Mouse (Mus musculus): ENCODE data around the gene Gm49392. TPM values are rescaled to one million over a fixed set of nuclear protein-coding genes. Genes with fewer than 3 reads are reported as not detected.

Gene Gm49392
- polyA plus RNA-seq, 1 experiment from 2014 or later = not detected

DNA sequence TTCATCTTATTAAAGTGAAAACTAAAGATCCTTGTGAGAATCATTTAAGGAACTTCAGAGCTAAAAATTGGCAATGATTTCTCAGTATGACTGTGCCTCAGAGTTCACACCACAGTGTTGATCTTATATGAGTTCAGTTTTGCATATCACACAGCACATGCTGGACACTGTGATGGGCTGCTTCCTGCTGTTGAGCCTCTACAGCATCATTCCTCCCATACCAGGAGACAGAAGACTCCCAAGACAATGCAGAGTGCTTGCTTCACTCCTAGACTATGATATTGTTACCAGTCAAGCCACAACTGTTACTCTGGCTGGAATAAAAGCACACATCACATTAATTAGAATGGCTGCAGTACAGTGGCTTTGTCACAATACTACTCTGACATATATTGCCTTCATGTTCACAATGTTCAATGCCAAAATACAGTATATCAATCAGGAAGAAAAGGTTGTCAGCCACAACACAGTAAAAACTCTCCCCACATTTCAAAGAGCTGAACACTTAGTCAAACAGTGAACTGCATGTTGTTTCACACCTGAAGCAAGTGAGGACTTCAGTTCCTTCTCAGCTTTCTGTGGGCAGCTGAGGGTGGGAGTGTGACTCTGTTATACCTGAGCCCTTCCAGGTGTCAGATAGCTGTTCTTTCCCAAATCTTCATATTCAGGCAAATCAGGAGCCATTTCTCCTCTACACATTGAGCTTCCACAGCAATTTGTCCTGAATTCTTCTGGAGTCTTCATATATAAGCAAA, 1.1 kb downstream of the Gm49392 start:
- Histone ChIP-seq H3K4me2 (replicated peaks; ENCODE audit: low read depth) (no peak overlapping the region), H3K4me1 (replicated peaks; ENCODE audit: control insufficient read depth, insufficient read depth, low read length) (no peaks in the 10 kb centered on the region), H3K27me3 (replicated peaks; ENCODE audit: control insufficient read depth, insufficient read depth, low read length) (no peaks in the 10 kb centered on the region), H3K9ac (ENCODE audit: low read depth, low read length) (no peak overlapping the region), H3K4me3 (ENCODE audit: low read depth, low read length) (no peak overlapping the region), H3K27ac (ENCODE audit: low read depth, low read length) (no peak overlapping the region), H3K36me3 (ENCODE audit: control insufficient read depth, insufficient read depth) (no peaks in the 10 kb centered on the region), H3K9me3 (ENCODE audit: control insufficient read depth) (no peaks in the 10 kb centered on the region)
- no peak for TF ChIP-seq CTCF (IDR thresholded peaks at IDR 0.05; ENCODE audit: low read depth)
- ATAC-seq = no peak

GRCm38 (mm10) chr13:60892301-60892700, 4.4 kb downstream of the Gm49392 start:
- no peaks in the 10 kb centered on the region for H3K9me3 ChIP-seq (ENCODE audit: control insufficient read depth)
- no peaks in the 10 kb centered on the region for H3K4me1 ChIP-seq (replicated peaks; ENCODE audit: control insufficient read depth, insufficient read depth, low read length)
- no peaks in the 10 kb centered on the region for H3K27me3 ChIP-seq (replicated peaks; ENCODE audit: control insufficient read depth, insufficient read depth, low read length)
- H3K36me3 ChIP-seq (ENCODE audit: control insufficient read depth, insufficient read depth) = no peaks in the 10 kb centered on the region
- H3K4me3 ChIP-seq (ENCODE audit: low read depth, low read length) = no peak overlapping the region
- no peak for ATAC-seq
- H3K27ac ChIP-seq (ENCODE audit: low read depth, low read length) = no peak overlapping the region
- H3K9ac ChIP-seq (ENCODE audit: low read depth, low read length) = no peak overlapping the region
- 92% methylated on average over 1 of the region's 1 CpGs for WGBS
- no peak for TF ChIP-seq CTCF (IDR thresholded peaks at IDR 0.05; ENCODE audit: low read depth)
- H3K4me2 ChIP-seq (replicated peaks; ENCODE audit: low read depth) = no peak overlapping the region

GRCm38 (mm10) chr13:60864281-60864680, 32.4 kb downstream of the Gm49392 start, which contains the start of gene 4930486L24Rik:
Gene 4930486L24Rik (minus strand): TSS chr13:60864475.
- H3K27me3 ChIP-seq (replicated peaks; ENCODE audit: control insufficient read depth, insufficient read depth, low read length) = no peaks in the 10 kb centered on the region
- no peak within 1 kb of the TSS for H3K9ac ChIP-seq (ENCODE audit: low read depth, low read length)
- no peak for ATAC-seq
- H3K9me3 ChIP-seq (ENCODE audit: control insufficient read depth) = no peaks in the 10 kb centered on the region
- 58% methylated on average over 1 of the region's 1 CpGs for WGBS
- no peaks in the 10 kb centered on the region for H3K4me1 ChIP-seq (replicated peaks; ENCODE audit: control insufficient read depth, insufficient read depth, low read length)
- H3K4me3 ChIP-seq (ENCODE audit: low read depth, low read length) = no peak within 1 kb of the TSS
- H3K36me3 ChIP-seq (ENCODE audit: control insufficient read depth, insufficient read depth) = no peaks in the 10 kb centered on the region
- H3K27ac ChIP-seq (ENCODE audit: low read depth, low read length) = no peak within 1 kb of the TSS
- TF ChIP-seq CTCF (IDR thresholded peaks at IDR 0.05; ENCODE audit: low read depth) = no peak
- H3K4me2 ChIP-seq (replicated peaks; ENCODE audit: low read depth) = no peak within 1 kb of the TSS

- H3K4me2 ChIP-seq (replicated peaks; ENCODE audit: low read depth) = no peak overlapping the region
- H3K9ac ChIP-seq (ENCODE audit: low read depth, low read length) = no peak overlapping the region
- ATAC-seq = no peak
- no peaks in the 10 kb centered on the region for H3K27me3 ChIP-seq (replicated peaks; ENCODE audit: control insufficient read depth, insufficient read depth, low read length)
- no peak overlapping the region for H3K4me3 ChIP-seq (ENCODE audit: low read depth, low read length)
- H3K27ac ChIP-seq (ENCODE audit: low read depth, low read length) = no peak overlapping the region
- no peaks in the 10 kb centered on the region for H3K9me3 ChIP-seq (ENCODE audit: control insufficient read depth)
- H3K36me3 ChIP-seq (ENCODE audit: control insufficient read depth, insufficient read depth) = no peaks in the 10 kb centered on the region
- 90% methylated on average over 4 of the region's 4 CpGs for WGBS
- H3K4me1 ChIP-seq (replicated peaks; ENCODE audit: control insufficient read depth, insufficient read depth, low read length) = no peaks in the 10 kb centered on the region
- TF ChIP-seq CTCF (IDR thresholded peaks at IDR 0.05; ENCODE audit: low read depth) = no peak
Measured at GRCm38 (mm10) chr13:60848241-60849120, 48.2 kb downstream of the Gm49392 start.

DNA sequence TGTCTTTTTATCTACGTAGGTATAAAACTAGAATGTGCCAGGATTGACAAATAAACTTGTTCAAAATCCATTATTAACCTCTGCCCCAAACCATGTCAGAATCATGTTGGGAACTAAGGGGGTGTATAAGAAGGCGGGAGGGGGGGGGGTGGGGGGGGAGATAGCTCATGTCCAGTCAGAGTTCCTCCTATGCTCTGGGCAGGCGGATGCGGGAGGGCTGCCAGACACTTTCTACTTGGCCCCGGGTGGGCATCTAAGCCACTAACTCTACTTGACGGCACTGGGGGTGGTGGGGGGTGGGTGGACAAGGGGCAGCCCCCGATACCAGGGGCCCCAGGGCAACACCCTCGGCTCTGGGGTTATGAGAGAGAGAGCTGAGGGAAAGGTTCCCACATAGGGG, 53.5 kb downstream of the Gm49392 start:
- Histone ChIP-seq H3K9ac (ENCODE audit: low read depth, low read length) (no peak overlapping the region), H3K27me3 (replicated peaks; ENCODE audit: control insufficient read depth, insufficient read depth, low read length) (no peaks in the 10 kb centered on the region), H3K9me3 (ENCODE audit: control insufficient read depth) (no peaks in the 10 kb centered on the region), H3K4me2 (replicated peaks; ENCODE audit: low read depth) (no peak overlapping the region), H3K4me3 (ENCODE audit: low read depth, low read length) (no peak overlapping the region), H3K4me1 (replicated peaks; ENCODE audit: control insufficient read depth, insufficient read depth, low read length) (no peaks in the 10 kb centered on the region), H3K36me3 (ENCODE audit: control insufficient read depth, insufficient read depth) (no peaks in the 10 kb centered on the region), H3K27ac (ENCODE audit: low read depth, low read length) (no peak overlapping the region)
- no peak for ATAC-seq
- TF ChIP-seq CTCF (IDR thresholded peaks at IDR 0.05; ENCODE audit: low read depth) = no peak
- 86% methylated on average over 8 of the region's 8 CpGs for WGBS

DNA sequence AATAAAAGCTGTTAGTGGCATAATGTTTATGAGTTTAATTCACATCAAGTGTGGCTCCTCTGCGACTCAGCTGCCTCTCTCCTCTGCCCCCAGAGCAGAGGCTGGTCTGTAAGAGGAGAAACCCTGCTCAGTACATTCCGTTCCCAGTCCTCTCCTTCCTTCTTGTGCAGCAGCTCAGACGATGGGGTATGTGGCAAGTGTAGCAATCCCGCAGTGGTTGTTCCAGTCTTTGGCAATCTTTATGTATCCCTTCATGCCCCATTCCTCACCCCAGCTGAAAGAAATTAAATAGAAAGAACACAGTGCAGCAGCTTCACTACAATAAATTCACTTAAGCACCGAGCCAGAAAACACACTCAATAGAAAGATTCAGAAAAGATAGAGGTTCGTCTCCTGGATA, 54.0 kb downstream of the Gm49392 start:
- Histone ChIP-seq H3K4me1 (replicated peaks; ENCODE audit: control insufficient read depth, insufficient read depth, low read length) (no peaks in the 10 kb centered on the region), H3K27ac (ENCODE audit: low read depth, low read length) (no peak overlapping the region), H3K27me3 (replicated peaks; ENCODE audit: control insufficient read depth, insufficient read depth, low read length) (no peaks in the 10 kb centered on the region), H3K9ac (ENCODE audit: low read depth, low read length) (no peak overlapping the region), H3K9me3 (ENCODE audit: control insufficient read depth) (no peaks in the 10 kb centered on the region), H3K4me3 (ENCODE audit: low read depth, low read length) (no peak overlapping the region), H3K4me2 (replicated peaks; ENCODE audit: low read depth) (no peak overlapping the region), H3K36me3 (ENCODE audit: control insufficient read depth, insufficient read depth) (no peaks in the 10 kb centered on the region)
- 68% methylated on average over 6 of the region's 6 CpGs for WGBS
- TF ChIP-seq CTCF (IDR thresholded peaks at IDR 0.05; ENCODE audit: low read depth) = no peak
- no peak for ATAC-seq

Measured in intestine, postnatal 0 days (tissue).